Mouse (Mus musculus) T-helper 2 cell (primary cell): Measurements from ENCODE around the gene Ly6g5c.

Experiments
- in situ Hi-C: fragments of 300-600 bp; cut with MboI, MseI; formaldehyde crosslinking; loops from one replicate; pipeline ENCODE4 v1.15.1; 2025; ENCODE audit warnings: high pct_unique_total_duplicates

The Ly6g5c gene

DNA sequence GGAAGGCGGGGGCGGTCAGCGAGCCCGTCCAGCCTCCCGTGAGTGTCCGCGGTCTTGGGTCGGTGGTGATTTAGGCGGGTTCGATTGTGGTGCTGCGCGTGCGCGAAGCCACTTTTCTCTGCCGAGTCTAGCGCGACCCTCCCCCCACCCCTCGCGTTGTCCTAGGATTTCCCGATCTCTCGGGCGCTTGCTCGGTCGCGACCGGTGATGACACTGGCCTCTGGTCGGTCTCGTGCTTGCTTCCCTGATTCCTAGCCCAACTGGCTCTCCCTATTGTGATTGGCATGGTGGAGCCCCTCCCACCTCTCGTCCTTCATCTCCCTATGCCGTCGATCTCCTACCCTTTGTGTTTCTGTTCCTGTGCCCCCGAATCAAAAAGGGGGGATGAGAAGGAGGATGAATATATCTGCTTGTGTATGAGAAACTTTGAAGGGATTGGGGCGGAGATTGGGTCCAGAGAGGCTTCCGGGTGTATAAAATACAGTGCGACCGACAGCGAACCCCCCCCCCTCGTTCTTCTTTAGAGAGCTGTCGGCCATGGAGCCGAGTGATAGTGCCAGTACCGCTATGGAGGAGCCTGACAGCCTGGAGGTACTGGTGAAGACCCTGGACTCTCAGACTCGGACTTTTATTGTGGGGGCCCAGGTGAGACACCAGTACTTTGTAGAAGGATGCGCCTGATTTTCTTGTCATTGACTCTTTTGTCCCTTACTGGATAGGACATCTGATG lies 27.7 kb downstream of the Ly6g5c start:
- in situ Hi-C loops, result no loop called here

DNA sequence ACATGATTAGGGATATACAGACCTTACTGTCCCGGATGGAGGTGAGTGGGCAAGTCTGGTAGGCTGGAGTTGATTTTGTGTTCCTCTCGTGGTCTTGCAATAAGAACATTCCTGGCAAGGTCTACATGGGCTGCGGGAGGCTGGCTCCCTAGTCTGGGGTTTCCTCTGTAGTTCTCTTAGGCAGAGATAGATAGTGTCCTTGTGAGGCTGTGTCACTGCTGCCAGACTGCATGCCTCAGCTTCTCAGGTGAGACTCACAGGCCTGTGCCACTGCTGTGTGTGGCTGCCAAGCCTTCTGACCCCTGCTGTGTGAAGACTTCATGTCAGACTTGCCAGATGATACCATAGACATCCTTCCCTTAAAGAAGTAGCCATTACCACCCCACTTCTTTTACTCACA lies 31.2 kb downstream of the Ly6g5c start:
- in situ Hi-C loops, result no loop called here

DNA sequence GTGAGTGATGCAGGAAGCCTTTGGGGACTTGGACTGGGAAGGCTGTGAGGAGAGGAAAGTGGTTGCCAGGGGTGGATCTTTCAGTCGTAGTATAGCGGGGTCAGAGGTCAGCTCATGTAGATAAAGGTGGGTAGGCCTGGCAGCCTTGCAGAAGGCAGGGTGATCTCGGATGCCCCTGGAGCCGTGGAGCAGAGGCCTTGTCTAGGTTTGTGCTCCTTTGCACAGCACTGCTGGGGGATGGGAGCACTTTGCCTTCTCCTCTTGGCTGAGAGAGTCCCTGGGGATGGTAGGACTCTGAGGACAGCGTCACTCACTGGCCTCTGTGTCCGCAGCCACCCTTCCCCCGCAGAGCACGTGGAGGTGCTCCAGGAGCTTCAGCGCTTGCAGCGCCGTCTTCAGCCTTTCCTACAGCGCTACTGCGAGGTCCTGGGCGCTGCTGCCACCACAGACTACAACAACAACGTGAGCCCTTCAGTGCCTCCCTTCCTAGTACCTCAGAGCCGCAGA lies 32.5 kb downstream of the Ly6g5c start:
- in situ Hi-C loops, result no loop called here

DNA sequence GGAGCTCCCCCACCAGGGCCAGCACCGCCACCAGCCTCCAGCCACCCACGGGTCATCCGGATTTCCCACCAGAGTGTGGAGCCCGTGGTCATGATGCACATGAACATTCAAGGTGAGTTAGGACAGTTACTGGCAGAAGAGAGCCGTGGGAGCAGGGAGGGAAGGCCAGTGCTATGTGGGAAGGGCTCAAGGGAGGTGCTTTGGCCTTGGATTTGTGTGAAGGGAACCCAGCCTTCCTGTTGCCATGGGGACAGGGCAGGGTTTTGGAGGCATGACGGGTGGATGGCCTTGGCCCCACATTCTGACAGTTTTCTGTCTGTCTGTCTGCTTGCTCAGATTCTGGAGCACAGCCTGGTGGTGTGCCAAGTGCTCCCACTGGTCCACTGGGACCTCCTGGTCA lies 33.9 kb downstream of the Ly6g5c start:
- in situ Hi-C loops, result no loop called here

DNA sequence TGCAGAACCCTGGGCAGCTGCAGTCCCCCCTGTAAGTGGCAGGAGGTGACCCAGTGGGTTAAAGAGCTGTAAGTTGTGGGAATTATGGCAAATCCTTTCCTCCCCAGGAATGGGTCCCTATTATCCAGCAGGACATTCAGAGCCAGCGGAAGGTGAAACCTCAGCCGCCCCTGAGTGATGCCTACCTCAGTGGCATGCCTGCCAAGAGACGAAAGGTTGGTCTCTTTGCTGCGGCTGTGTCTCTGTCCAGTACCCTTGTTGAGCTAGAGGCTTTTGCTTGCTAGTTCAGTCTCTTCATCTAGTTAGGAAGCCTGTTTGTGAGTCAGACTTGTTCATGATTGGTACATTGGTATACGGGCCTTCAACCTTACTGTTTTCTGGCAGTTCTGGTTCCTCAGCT lies 38.1 kb downstream of the Ly6g5c start:
- in situ Hi-C loops, result no loop called here

DNA sequence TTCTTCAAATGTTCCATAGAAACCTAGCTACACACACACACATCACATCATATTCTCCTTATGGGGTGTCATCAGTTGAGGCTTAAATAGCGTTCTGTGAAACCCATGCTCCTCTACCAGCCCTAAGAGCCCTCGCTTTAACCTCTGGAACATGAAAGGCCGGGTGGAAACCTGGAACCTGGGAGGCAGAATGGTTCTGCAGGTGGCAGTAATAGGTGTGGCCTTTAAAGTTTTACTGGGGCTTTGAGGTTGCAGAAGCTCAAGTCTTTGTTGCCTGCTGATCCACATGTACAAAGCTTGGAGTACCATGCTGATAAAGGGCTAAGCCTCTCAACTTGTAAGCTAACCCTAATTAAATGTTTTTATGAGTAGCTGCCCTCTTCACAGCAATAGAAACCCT lies 39.3 kb downstream of the Ly6g5c start:
- in situ Hi-C loops, result no loop called here

DNA sequence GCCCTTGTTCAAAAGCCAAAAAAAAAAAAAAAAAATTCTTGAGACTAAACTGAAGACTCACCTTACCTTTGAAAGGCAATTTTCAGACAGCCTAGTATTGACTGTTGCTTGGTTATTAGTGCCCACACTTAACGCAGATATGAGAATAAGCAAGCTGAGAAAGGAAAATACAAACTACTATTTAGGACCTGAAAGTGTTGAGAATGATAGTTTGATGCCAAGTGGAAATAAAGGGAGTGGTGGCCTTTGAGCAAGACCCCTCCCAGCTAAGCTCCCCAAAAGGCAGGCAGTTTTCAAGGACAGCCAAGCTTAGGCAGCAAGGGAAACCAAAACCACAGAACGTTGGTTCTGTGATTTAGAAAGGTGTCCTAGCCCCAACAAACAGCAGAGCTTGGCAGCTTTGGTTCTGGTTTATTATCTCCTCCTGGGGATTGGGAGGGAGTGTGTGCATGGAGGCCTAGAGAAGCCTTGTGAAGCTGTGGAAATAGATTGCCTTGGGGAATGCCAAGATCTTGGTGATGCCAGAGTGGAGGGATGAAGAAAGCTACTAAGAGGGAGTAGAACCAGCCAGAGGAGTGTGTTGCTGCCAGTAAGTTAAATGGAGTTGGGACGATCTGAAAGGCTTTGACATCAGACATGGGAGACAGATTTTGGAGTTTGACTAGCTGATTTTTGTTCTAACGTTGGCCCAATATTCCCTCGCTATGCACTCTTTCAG lies 40.0 kb downstream of the Ly6g5c start:
- in situ Hi-C loops, result no loop called here

DNA sequence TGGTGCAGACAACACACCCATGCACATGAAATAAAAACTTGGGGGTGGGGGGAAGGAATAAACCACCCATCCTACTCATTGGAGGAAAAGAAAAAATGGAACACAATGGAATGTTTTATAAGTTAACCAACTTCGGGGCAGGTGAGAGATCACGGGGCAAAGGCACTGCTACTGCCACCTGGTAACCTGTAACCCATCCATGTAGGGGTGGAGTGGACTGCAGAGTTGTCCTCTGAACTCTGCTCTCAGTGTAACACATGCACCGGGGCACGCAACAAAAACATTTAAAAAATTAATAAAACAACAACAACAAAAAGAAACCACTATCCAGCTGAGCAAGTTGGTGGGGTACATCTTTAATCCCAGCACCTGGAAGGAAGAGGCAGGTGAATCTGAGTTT lies 44.0 kb downstream of the Ly6g5c start:
- in situ Hi-C loops, result no loop called here

DNA sequence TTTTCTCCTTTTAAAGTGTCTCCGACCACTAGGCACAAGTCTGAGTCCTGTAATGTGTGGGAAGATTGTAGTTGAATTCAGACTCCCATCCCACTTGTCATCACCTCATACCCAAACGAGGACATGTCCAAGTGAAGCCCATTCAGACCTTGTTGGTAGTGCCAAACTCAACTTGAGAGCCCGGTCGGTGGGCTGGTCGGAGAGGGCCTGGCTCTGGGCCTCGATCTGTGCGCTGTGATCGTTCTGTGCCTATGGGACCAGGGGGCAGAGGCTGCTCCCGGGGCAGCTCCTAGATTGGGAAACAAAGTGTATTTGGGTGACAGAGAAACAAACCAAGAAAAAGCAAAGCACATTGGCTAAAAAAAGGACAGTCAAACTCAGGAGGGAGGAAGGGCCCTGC lies 45.0 kb downstream of the Ly6g5c start:
- in situ Hi-C loops, result no loop called here

DNA sequence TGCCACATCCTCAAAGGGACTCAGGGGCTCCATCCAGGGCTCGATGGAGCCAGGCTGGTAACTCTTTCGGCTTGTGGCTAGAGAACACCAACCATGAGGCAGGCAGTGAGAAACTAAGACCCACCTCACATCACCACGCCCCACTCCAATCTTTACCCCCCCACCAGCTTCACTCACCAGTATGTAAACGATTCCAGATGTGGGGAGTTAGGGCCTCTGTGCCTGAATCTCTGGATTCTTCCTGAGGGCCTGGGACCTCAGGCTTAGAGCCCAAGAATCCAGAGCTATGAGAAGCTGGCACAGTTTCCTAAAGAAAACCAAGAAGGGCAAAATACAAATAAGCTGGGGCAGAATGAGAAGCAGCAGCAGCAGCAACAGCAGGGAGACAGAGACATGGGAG lies 45.9 kb downstream of the Ly6g5c start:
- in situ Hi-C loops, result no loop called here

DNA sequence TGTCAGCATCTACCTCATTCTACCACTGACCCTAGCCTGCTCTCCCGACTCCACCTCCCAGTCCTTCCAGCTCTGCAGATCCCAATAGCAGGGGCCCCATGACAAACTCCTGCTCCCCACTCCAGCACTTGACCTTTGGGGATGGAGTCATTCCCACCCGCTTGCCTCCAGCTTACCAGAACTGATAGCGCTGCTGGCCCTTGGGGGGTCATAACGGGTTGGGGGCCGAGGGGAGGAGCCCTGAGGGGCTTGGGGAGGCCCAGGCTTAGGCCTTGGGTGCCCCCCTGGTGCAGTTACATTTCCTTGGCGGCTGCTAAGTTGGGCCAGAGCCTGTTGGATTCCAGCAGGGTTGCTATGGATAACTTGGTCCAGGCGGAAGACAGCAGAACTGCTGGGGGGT lies 46.5 kb downstream of the Ly6g5c start:
- in situ Hi-C loops, result no loop called here

DNA sequence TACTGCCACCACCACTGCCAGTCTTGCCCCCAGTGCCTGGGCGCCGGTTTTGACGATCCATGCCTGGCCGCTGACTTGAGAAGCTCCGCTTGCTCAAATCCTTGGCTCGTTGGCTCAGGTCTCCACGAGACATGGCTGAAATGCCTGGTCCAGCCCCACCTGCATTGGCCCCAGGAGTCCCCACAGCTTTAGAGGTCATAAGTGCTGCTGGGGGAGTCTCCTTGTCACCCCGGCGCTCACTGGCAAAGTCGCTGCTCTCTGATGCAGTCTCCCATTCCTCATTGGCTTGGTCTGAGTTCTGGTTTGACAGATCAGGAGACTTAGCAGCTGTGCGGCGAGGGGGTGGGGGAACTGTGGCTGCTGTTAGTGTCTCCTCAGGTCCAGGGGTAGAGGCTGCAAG lies 47.4 kb downstream of the Ly6g5c start:
- in situ Hi-C loops, result no loop called here

DNA sequence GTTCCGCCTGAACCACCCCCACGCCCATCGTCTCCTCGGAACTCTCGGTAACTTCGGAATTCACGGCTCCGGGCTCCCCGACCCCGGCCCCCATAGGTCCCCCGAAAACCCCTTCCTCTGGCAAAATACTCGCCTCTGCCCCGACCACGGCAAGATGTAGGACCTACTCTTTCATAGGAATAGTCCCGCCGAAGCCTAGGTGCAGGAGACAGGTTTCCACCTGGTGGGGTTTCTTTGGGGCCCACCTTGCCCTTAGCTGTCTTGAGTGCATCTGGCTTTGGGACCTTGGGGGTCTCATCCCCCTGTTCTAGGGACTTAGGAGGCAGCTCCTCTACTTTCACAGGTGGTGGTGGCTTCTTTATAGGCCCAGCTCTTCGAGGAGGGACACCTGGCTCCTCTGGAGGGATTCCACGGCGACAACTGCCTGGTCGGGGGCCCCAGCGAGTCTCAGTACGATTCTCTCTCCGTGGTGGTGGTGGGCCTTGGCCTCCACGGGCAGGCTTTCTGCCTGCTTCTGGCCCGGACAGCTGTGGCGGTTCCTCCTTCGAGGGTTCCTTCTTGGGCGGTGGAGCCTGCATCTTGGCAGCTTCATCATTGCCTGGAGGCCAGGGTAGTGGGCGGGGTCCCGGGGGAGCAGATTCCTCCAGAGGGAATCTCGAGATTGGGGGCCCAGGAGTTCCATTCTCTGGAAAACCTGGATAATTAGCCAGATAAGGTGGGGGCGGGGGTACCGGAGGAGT lies 48.6 kb downstream of the Ly6g5c start:
- in situ Hi-C loops, result no loop called here

DNA sequence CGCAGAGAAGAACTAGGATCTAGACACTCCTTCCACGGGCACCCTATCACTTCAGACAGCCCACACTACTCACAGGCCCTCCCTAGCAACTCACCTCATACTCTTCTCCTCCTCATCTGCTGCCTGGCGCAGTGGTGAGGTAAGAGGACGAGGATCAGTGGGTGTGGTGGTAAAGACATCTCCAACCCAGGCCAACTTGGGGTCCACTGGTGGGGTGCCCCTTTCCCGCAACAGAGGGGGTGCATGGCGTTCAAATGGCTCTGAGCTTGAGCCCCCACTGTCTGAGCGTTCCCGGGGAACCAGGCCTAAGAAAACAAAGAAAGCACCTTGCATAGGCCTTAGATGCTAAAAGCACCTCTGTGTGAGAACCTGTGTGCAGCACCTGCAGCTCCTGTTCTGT lies 49.2 kb downstream of the Ly6g5c start:
- in situ Hi-C loops, result no loop called here

DNA sequence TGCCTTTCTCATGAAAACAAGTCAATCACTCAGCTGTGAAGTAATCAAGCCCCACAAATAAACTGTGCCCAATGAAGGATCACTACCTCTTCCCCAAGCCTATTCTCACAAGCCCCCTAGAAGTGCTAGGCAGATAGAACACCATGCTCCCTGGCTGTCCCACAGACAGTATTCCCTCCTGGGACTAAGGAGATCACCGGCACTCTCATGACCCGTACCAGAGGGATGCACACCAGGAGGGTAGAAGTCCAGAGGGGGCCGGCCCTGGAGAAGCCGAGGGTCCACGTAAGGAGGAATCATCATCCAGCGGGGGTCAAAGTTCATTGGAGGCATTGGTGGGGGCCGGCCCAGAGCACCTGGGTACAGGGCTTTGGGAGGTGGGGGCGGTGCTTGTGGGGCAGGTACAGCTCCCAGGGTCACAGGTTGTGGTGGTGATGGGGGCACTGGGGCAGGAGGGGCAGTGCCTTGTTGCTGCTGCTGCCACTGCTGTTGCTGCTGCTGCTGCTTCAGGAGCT lies 49.6 kb downstream of the Ly6g5c start:
- in situ Hi-C loops, result no loop called here

DNA sequence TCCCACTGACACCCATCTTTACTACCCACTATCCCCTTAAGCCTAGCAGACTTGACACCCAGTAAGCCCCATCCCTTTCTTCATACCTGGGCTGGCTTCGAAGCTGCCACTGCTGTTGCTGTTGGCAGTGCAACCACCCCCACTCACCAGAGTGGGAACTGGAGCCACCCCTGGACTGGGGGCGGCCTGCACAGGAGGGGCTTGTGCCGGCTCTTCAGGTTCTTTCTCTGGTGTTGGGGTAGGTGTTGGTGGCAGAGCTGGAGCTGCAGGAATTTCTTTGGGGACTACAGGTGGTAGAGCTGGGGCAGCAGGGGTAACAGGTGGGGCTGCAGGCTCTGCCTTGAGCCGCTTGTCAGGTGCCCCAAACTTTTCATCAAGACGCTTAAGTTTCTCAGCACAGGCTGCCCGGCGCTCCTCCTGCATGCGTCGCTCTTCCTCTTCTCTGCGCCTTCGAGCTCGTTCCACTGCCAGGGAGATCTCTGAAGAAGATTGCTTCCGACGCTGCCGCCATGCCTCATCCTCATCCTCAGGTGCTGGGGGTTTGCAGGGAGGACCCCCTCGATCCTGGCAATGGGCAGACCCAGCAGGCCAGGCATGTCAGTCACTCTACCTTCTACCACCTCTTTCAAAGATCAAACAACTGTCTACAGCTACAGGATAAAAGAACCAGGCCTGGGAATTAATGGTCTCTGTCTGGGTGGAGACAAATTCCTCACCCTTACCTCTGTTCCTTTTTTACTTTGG lies 50.9 kb downstream of the Ly6g5c start:
- in situ Hi-C loops, result no loop called here

DNA sequence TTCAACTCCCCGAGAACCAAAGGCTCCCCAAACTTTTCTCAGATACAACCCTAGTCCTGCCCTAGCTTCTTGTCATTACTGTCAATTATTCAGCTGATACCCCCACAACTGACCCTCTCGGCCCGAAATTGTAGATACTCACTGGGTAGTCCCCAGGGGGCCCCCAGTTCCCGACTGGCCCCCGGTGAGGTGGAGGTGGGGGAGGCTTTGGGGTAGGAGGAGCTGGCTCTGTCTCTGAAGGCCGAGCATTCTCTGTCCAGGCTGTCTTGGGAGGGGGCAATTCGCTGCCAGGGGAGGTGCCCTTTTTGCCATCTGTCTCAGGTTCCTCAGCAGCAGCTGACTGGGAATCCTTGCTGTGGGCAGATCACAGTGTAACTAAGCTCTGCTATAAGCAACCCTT lies 51.6 kb downstream of the Ly6g5c start:
- in situ Hi-C loops, result no loop called here

DNA sequence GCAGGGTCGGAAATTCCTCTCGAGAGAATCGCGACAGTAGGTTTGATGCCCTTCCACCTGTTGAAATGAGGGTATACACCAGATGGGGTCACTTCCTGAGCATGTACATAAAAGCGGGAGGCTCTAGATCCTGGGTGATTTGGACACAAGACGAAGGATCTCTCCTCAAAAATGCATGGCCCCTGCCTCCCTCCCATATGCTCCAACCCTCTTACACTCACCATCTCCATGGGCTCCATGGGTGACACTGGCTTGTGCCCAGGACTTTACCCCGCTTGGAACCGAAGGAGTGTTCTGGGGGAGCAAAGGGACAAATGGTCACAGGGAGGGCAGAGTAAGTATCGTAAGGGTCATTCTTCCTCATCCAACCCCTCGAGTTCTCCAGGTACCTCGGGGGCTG lies 53.3 kb downstream of the Ly6g5c start:
- in situ Hi-C loops, result no loop called here
